Mouse (Mus musculus): ENCODE data around the gene Pus1. TPM values are rescaled to one million over a fixed set of nuclear protein-coding genes. Genes with fewer than 3 reads are reported as not detected.

Gene Pus1
- polyA plus RNA-seq, 1 experiment from 2014 or later: 23.0 TPM

- H3K9me3 ChIP-seq (replicated peaks): no peaks in the 10 kb centered on the region
- H3K4me2 ChIP-seq: no peak overlapping the region
- no peak overlapping the region for H3K9ac ChIP-seq (replicated peaks)
- H3K27ac ChIP-seq (replicated peaks): no peak overlapping the region
- no peaks in the 10 kb centered on the region for H3K4me1 ChIP-seq
- H3K4me3 ChIP-seq (replicated peaks): no peak overlapping the region
- peaks cover 71% of the 10 kb centered on the region for H3K36me3 ChIP-seq
- ATAC-seq (ENCODE audit: low FRiP score): no peak
- H3K27me3 ChIP-seq (replicated peaks): no peaks in the 10 kb centered on the region
- 100% methylated on average over 1 of the region's 1 CpGs for WGBS
These were observed 44.9 kb downstream of the Pus1 start for GRCm38 (mm10) chr5:110735606-110736005.

DNA sequence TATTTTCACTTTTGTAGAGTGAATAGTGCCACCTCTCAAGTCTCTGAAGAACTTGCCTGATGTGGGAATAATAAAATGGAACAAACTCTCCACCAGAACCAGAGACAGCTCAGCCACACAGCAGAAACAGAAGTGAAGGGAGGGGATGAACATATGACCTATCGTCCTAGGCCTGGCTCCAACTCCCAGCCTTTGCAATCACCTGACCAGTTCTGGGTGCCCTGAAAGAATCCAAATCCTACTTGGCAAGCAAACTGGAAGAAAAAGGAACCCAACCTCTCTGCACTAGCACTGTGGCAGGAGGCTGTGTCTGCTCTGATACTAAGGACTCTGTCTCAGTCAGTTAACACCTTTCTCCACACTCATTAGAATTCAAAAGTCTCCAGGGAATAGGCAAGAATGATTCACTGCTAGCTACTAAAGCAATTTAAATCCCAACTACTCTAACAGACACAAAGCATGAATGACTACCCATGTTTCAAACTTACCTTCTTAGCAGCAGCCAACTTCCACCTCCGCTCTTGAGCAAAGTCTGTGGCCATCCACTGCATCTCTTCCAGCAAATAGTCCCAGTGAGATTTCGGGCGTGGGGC, 47.1 kb downstream of the Pus1 start:
- no peaks in the 10 kb centered on the region for H3K27me3 ChIP-seq (replicated peaks)
- ATAC-seq (ENCODE audit: low FRiP score): no peak
- no peaks in the 10 kb centered on the region for H3K4me1 ChIP-seq
- no peak overlapping the region for H3K9ac ChIP-seq (replicated peaks)
- no peaks in the 10 kb centered on the region for H3K9me3 ChIP-seq (replicated peaks)
- H3K4me2 ChIP-seq: no peak overlapping the region
- peaks cover 66% of the 10 kb centered on the region for H3K36me3 ChIP-seq
- WGBS: 95% methylated on average over 4 of the region's 4 CpGs
- H3K27ac ChIP-seq (replicated peaks): no peak overlapping the region
- no peak overlapping the region for H3K4me3 ChIP-seq (replicated peaks)

DNA sequence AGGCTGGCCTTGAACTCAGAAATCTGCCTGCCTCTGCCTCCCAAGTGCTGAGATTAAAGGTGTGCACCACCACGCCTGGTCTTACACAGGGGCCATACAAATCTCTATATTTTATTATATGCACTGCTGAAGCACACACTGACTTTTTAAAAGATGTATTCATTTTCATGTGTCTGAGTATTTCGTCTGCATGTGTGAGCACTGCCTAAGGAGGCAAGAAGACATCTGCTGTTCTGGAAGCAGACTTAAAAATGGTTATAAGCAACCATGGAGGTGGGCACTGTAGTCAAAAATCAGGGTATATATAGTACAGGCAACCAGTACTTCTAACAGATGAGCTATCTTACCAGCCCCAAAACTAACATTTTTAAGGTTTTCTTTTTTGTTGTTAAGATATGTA, 49.2 kb downstream of the Pus1 start:
- Histone ChIP-seq H3K4me2 (no peak overlapping the region), H3K4me1 (no peaks in the 10 kb centered on the region), H3K9ac (replicated peaks) (no peak overlapping the region), H3K27ac (replicated peaks) (no peak overlapping the region), H3K9me3 (replicated peaks) (no peaks in the 10 kb centered on the region), H3K4me3 (replicated peaks) (no peak overlapping the region), H3K27me3 (replicated peaks) (no peaks in the 10 kb centered on the region), H3K36me3 (peaks cover 69% of the 10 kb centered on the region)
- ATAC-seq (ENCODE audit: low FRiP score): no peak
- 92% methylated on average over 2 of the region's 2 CpGs for WGBS

DNA sequence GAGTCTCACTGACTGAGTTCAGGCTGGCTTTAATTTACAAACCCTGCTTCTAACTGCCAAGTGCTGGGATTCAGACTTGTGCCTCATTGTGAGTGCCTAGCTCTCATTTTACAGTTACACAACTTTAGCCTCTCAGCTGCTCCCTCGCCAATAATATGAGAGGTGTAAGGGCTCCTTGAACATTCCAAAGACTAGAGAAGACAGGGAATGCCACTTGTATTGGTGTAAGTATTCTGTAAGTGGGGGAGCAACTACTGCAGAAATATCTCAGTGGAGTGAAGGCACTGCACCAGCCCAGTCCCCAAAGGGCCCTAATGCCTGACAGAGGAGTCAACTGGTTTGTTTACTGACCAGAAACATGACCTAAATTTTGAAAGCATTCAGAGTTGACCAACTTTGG, 52.6 kb downstream of the Pus1 start:
- no peaks in the 10 kb centered on the region for H3K27me3 ChIP-seq (replicated peaks)
- H3K9me3 ChIP-seq (replicated peaks): no peaks in the 10 kb centered on the region
- no peak overlapping the region for H3K27ac ChIP-seq (replicated peaks)
- no peaks in the 10 kb centered on the region for H3K4me1 ChIP-seq
- H3K36me3 ChIP-seq: peaks cover 80% of the 10 kb centered on the region
- WGBS: 97% methylated on average over 1 of the region's 1 CpGs
- no peak overlapping the region for H3K4me2 ChIP-seq
- H3K9ac ChIP-seq (replicated peaks): no peak overlapping the region
- ATAC-seq (ENCODE audit: low FRiP score): no peak
- no peak overlapping the region for H3K4me3 ChIP-seq (replicated peaks)

Other genes starting within 250 kb of the Pus1 start
- 19.4 and 23.3 TPM in 2 replicates for gene Galnt9, start 236.3 kb downstream of the Pus1 start, polyA plus RNA-seq (2015; fragmentation: Nextera tagmentation; extraction: Ambion mirVana)
- 40.1 and 49.0 TPM in 2 replicates for gene Noc4l, start 127.2 kb downstream of the Pus1 start, polyA plus RNA-seq (2015; fragmentation: Nextera tagmentation; extraction: Ambion mirVana)
- 17.5 and 18.3 TPM in 2 replicates for gene Ddx51, start 127.2 kb downstream of the Pus1 start, polyA plus RNA-seq (2015; fragmentation: Nextera tagmentation; extraction: Ambion mirVana)
- 44.0 and 49.7 TPM in 2 replicates for gene Ep400, start 9.9 kb downstream of the Pus1 start, polyA plus RNA-seq (2015; fragmentation: Nextera tagmentation; extraction: Ambion mirVana)
- 24.3 and 27.0 TPM in 2 replicates for gene Ulk1, start 29.4 kb upstream of the Pus1 start, polyA plus RNA-seq (2015; fragmentation: Nextera tagmentation; extraction: Ambion mirVana)
- gene Hscb, start 59.1 kb upstream of the Pus1 start, polyA plus RNA-seq (2015; fragmentation: Nextera tagmentation; extraction: Ambion mirVana): 10.8 and 15.9 TPM in 2 replicates
- gene Chek2, start 59.3 kb upstream of the Pus1 start, polyA plus RNA-seq (2015; fragmentation: Nextera tagmentation; extraction: Ambion mirVana): 6.0 and 13.2 TPM in 2 replicates
- 18.3 and 18.8 TPM in 2 replicates for gene Ttc28, start 99.1 kb upstream of the Pus1 start, polyA plus RNA-seq (2015; fragmentation: Nextera tagmentation; extraction: Ambion mirVana)

All from neural tube, embryonic 15.5 days (tissue).